Mouse (Mus musculus): ENCODE results near the gene Nxpe5.

DNA sequence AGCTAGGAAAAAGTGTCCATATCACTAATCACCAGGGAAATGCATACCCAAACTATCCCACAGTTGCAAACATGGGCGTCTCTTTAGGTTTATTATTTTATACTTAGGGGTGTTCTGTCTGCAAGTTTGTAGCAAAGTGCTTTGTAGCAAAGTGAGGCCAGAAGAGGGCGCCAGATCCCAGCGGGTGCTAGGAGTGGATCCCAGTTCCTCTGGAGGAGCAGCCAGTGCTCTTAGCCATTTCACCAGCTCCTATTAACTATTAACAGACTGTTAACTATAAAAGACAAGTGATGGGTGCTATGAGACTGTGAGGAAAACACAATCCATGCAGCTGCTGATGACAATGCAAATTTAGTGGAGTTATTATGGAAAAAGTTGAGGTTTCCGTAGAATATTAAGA lies 3.6 kb upstream of the Nxpe5 start:
- TF ChIP-seq CTCF (IDR thresholded peaks at IDR 0.05) = no peak; the same call in none of the 2 replicates
- no peak for TF ChIP-seq POLR2A (IDR thresholded peaks at IDR 0.05; ENCODE audit: insufficient read depth, low read depth, low read length)
- no peak for TF ChIP-seq EP300 (IDR thresholded peaks at IDR 0.05; ENCODE audit: insufficient read depth, low read depth, low read length)
